Mouse (Mus musculus) inflammation-experienced regulatory T-cells, adult 6 months (primary cell): ENCODE results near the gene Dhx35. TPM values are rescaled to one million over a fixed set of nuclear protein-coding genes. Genes with fewer than 3 reads are reported as not detected.

Experiments
- ATAC-seq: one replicate; pipeline ENCODE4 v1.8.0; 2017
- polyA plus RNA-seq, 3 experiments: library from polyadenylated mRNA; unstranded; fragments of 100-300 nt; shearing (Covaris generic); gene quantifications; one replicate each; pipeline ENCODE4 v1.2.1; 2017

Dhx35 gene
- polyA plus RNA-seq, 3 experiments from 2014 or later: 12.7 to 16.1 (median 14.1) TPM

GRCm38 (mm10) chr2:158898469-158899196, 104.0 kb downstream of the Dhx35 start:
- ATAC-seq: no peak

Other genes with a start within 250 kb of the Dhx35 start
- gene Slc32a1, start 184.0 kb upstream of the Dhx35 start, polyA plus RNA-seq: not detected
- gene Actr5, start 169.9 kb upstream of the Dhx35 start, polyA plus RNA-seq: 1 to 10 TPM; 2.5 to 5.2 (median 2.8) TPM
- gene Ppp1r16b, start 129.4 kb upstream of the Dhx35 start, polyA plus RNA-seq: 100 to 1,000 TPM; 106 to 120 (median 115) TPM
- 1 to 10 TPM in 1 of 3 experiments, under 1 TPM in 2; 0.50 to 3.9 (median 0.59) TPM for gene Fam83d, start 26.7 kb upstream of the Dhx35 start, polyA plus RNA-seq